Mouse (Mus musculus): ENCODE measurements around the gene Mfge8. TPM values are rescaled to one million over a fixed set of nuclear protein-coding genes. Genes with fewer than 3 reads are reported as not detected.
A peak's percentile ranks its signal among the peaks of the same experiment; 100 is the strongest.

Mfge8 gene
- total RNA-seq (2014; fragmentation: Nextera tagmentation) (5.3 and 13.3 TPM in 2 replicates), total RNA-seq (2017) (6.2 and 9.7 TPM in 2 replicates)

- ATAC-seq (replicated peaks; ENCODE audit: low FRiP score, low TSS enrichment, poor library complexity, severe bottlenecking) = peak; percentile 92
Observed at GRCm38 (mm10) chr7:79148711-79149266, at the start of gene Mfge8. Gene Mfge8, minus strand, starts transcription at chr7:79149060.

GRCm38 (mm10) chr7:79194560-79195413 is 45.9 kb upstream of the Mfge8 start:
- no peak for ATAC-seq (replicated peaks; ENCODE audit: low FRiP score, low TSS enrichment, poor library complexity, severe bottlenecking)

- no peak for ATAC-seq (replicated peaks; ENCODE audit: low FRiP score, low TSS enrichment, poor library complexity, severe bottlenecking)
Observed at GRCm38 (mm10) chr7:79193936-79194335, 45.1 kb upstream of the Mfge8 start.

GRCm38 (mm10) chr7:79191501-79191900 is 42.6 kb upstream of the Mfge8 start:
- no peak for ATAC-seq (replicated peaks; ENCODE audit: low FRiP score, low TSS enrichment, poor library complexity, severe bottlenecking)

GRCm38 (mm10) chr7:79190592-79190991 is 41.7 kb upstream of the Mfge8 start:
- no peak for ATAC-seq (replicated peaks; ENCODE audit: low FRiP score, low TSS enrichment, poor library complexity, severe bottlenecking)

- no peak for ATAC-seq (replicated peaks; ENCODE audit: low FRiP score, low TSS enrichment, poor library complexity, severe bottlenecking)
Observed at GRCm38 (mm10) chr7:79189211-79189610, 40.4 kb upstream of the Mfge8 start.

GRCm38 (mm10) chr7:79187591-79187990 is 38.7 kb upstream of the Mfge8 start:
- ATAC-seq (replicated peaks; ENCODE audit: low FRiP score, low TSS enrichment, poor library complexity, severe bottlenecking) = no peak

GRCm38 (mm10) chr7:79183417-79183816 is 34.6 kb upstream of the Mfge8 start:
- ATAC-seq (replicated peaks; ENCODE audit: low FRiP score, low TSS enrichment, poor library complexity, severe bottlenecking) = no peak

- ATAC-seq (replicated peaks; ENCODE audit: low FRiP score, low TSS enrichment, poor library complexity, severe bottlenecking) = no peak
Observed at GRCm38 (mm10) chr7:79173800-79174199, 24.9 kb upstream of the Mfge8 start.

GRCm38 (mm10) chr7:79171782-79172181 is 22.9 kb upstream of the Mfge8 start:
- no peak for ATAC-seq (replicated peaks; ENCODE audit: low FRiP score, low TSS enrichment, poor library complexity, severe bottlenecking)

GRCm38 (mm10) chr7:79167006-79167562 is 18.2 kb upstream of the Mfge8 start:
- ATAC-seq (replicated peaks; ENCODE audit: low FRiP score, low TSS enrichment, poor library complexity, severe bottlenecking) = no peak

- ATAC-seq (replicated peaks; ENCODE audit: low FRiP score, low TSS enrichment, poor library complexity, severe bottlenecking) = no peak
Observed at GRCm38 (mm10) chr7:79159406-79159805, 10.5 kb upstream of the Mfge8 start.

GRCm38 (mm10) chr7:79149522-79149921 is 662 bp upstream of the Mfge8 start:
- ATAC-seq (replicated peaks; ENCODE audit: low FRiP score, low TSS enrichment, poor library complexity, severe bottlenecking) = 0 out of 2 replicates have a peak, but pooled peaks have one; percentile 8

- ATAC-seq (replicated peaks; ENCODE audit: low FRiP score, low TSS enrichment, poor library complexity, severe bottlenecking) = no peak
Observed at GRCm38 (mm10) chr7:79147931-79148653, 768 bp downstream of the Mfge8 start.

- ATAC-seq (replicated peaks; ENCODE audit: low FRiP score, low TSS enrichment, poor library complexity, severe bottlenecking) = no peak
Observed at GRCm38 (mm10) chr7:79147011-79147837, 1.6 kb downstream of the Mfge8 start.

- peak; percentile 71 for ATAC-seq (replicated peaks; ENCODE audit: low FRiP score, low TSS enrichment, poor library complexity, severe bottlenecking)
Observed at GRCm38 (mm10) chr7:79140897-79141296, 8.0 kb downstream of the Mfge8 start.

- ATAC-seq (replicated peaks; ENCODE audit: low FRiP score, low TSS enrichment, poor library complexity, severe bottlenecking) = no peak
Observed at GRCm38 (mm10) chr7:79139891-79140591, 8.8 kb downstream of the Mfge8 start.

GRCm38 (mm10) chr7:79139328-79139824 is 9.5 kb downstream of the Mfge8 start:
- no peak for ATAC-seq (replicated peaks; ENCODE audit: low FRiP score, low TSS enrichment, poor library complexity, severe bottlenecking)
